Mouse (Mus musculus) testis, adult 2 months (tissue): ENCODE results near the gene Cdk5r2. TPM values are rescaled to one million over a fixed set of nuclear protein-coding genes. Genes with fewer than 3 reads are reported as not detected.

Experiments
- H3K27ac ChIP-seq: fragments of 200-500 bp; 2 replicates; pipeline ENCODE4 v1.5.1; 2012; ENCODE audit warnings: low read depth, low read length; ENCODE audit not compliant: control insufficient read depth, insufficient read depth
- H3K27me3 ChIP-seq: fragments of 200-500 bp; 2 replicates; pipeline ENCODE4 v1.6.1; 2012; ENCODE audit warnings: mild to moderate bottlenecking, low read length, moderate library complexity; ENCODE audit not compliant: control insufficient read depth, insufficient read depth
- H3K36me3 ChIP-seq: fragments of 200-500 bp; 2 replicates; pipeline ENCODE4 v1.6.1; 2012; ENCODE audit warnings: mild to moderate bottlenecking, low read length; ENCODE audit not compliant: control insufficient read depth, insufficient read depth
- H3K4me1 ChIP-seq: fragments of 200-500 bp; 2 replicates; pipeline ENCODE4 v1.6.1; 2012; ENCODE audit warnings: low read length; ENCODE audit not compliant: control insufficient read depth, insufficient read depth
- H3K4me3 ChIP-seq: fragments of 200-500 bp; 2 replicates; pipeline ENCODE4 v1.5.1; 2012; ENCODE audit warnings: low read depth, mild to moderate bottlenecking, low read length, moderate library complexity, mixed read lengths; ENCODE audit not compliant: control insufficient read depth
- CTCF ChIP-seq: fragments of 200-500 bp; IDR thresholded peaks from 2 replicates; pipeline ENCODE4 v1.5.1; 2012; ENCODE audit warnings: low read depth, mild to moderate bottlenecking, inconsistent platforms, low read length, moderate library complexity; ENCODE audit not compliant: control insufficient read depth, insufficient read depth, insufficient replicate concordance
- POLR2A ChIP-seq: fragments of 200-500 bp; IDR thresholded peaks from 2 replicates; pipeline ENCODE4 v1.6.1; 2012; ENCODE audit warnings: low read depth, mild to moderate bottlenecking, inconsistent platforms, low read length, moderate library complexity; ENCODE audit not compliant: control insufficient read depth
- polyA plus RNA-seq: library from polyadenylated mRNA; depleted of rRNA; stranded (reverse); fragments of >200 nt; gene quantifications from 2 replicates; pipeline ENCODE4 v1.2.3, GENCODE M21; 2012

Cdk5r2 gene
- polyA plus RNA-seq, 1 experiment, result 0.07 TPM

DNA sequence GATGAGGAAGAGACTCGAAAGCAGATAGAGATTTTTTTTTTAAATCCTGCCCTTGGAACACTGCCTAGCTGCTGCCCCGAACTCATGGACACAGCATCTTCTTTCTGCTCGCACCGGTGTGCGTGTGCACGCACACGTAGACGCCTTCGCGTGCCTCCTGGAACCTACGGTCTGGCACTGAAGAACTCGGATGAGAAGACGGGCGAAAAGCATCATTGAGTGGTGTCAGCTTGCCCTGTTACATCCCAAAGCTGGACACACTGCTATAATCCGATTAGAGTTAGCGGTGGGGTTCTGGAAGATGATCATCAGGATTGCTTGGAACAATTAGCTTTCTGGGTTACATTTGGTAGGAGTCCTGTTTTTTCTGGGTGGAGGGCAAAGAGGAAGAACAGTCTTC is 4.1 kb downstream of the Cdk5r2 start:
- H3K36me3 ChIP-seq, result no peaks in the 10 kb centered on the region
- no peak overlapping the region; the same call in 1 of the 2 replicates for H3K4me3 ChIP-seq
- no peak overlapping the region for H3K27ac ChIP-seq
- peaks cover 30% of the 10 kb centered on the region for H3K4me1 ChIP-seq
- TF ChIP-seq CTCF (no peak), POLR2A (no peak)
- H3K27me3 ChIP-seq, result peaks cover 10% of the 10 kb centered on the region; the same call in 1 of the 2 replicates

DNA sequence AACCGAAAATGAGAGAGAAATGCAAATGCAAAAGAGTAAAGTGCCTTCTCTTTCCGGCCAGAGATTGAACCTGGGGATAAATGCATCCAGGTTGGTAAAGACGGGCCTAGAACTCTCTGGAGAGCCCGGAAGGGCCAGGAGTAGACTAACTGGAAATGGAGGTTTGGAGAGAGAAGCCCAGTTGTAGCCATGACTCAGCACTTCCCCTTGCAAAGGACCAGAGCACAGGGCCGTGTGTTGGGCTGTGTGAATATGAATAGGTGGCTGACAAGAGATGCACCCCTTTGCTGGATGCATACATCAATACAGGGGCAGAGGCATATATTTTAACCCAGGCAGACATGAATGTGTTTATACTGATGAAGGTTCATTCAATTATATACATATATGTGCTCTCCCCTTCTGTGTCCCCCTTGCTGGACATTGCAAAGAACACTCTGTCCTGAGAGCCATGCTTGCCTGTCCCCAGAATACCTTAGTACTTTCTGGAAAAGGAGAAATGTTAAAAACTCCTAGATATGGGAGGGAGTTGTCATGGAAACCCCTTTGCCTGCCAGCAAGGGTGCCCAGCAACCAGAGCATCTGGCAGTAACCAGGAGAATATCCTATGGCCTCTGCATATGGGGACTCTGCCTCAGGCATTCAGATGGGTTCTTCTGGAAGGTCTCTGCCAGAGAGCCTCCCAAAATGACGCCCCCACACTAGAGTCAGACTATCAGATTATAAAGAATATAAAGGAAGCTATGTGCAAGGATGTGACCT is 4.7 kb downstream of the Cdk5r2 start:
- no peak overlapping the region for H3K27ac ChIP-seq
- TF ChIP-seq CTCF, result no peak
- no peak for TF ChIP-seq POLR2A
- H3K27me3 ChIP-seq, result peaks cover 10% of the 10 kb centered on the region; the same call in 1 of the 2 replicates
- H3K4me1 ChIP-seq, result peaks cover 27% of the 10 kb centered on the region
- H3K4me3 ChIP-seq, result no peak overlapping the region
- no peaks in the 10 kb centered on the region for H3K36me3 ChIP-seq

DNA sequence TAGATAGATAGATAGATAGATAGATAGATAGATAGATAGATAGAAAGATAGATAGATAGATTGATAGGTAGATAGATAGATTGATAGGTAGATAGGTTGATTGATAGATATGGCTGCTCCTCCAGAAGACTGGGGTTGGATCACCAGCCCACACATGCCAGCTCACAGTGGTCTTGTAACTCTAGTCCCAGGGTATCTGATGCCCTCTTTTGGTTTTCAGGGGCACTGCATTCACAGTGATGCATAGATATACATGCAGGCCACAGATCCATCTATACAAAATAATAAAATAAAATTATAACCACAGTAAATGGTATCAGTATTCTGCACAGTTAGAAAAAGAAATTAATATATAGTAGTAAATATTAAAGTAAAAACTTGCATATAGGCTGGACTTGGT is 7.0 kb downstream of the Cdk5r2 start:
- peaks cover 12% of the 10 kb centered on the region for H3K4me1 ChIP-seq
- no peaks in the 10 kb centered on the region for H3K27me3 ChIP-seq
- no peak overlapping the region for H3K4me3 ChIP-seq
- TF ChIP-seq POLR2A (no peak), CTCF (no peak)
- no peaks in the 10 kb centered on the region for H3K36me3 ChIP-seq
- H3K27ac ChIP-seq, result no peak overlapping the region

DNA sequence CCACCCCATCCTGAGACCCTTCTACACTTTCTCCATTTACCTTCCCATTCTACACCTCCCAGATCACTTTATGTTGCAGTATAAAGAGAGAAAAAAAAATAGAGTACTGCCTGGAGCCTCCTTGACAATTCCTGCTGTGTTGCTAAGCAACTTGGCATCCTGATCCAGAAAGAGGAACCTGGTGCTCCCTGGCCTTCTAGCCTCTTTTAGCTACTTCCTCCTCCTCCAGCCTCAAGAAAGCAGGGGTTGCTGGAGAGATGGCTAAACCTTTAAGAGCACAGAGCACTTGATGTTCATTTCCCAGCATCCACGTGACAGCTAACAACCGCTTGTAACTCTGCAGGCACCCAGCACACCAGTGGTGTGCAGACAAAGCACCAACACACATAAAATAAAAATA is 17.5 kb downstream of the Cdk5r2 start:
- Histone ChIP-seq H3K27me3 (no peaks in the 10 kb centered on the region), H3K4me3 (no peak overlapping the region), H3K36me3 (no peaks in the 10 kb centered on the region), H3K27ac (no peak overlapping the region), H3K4me1 (no peaks in the 10 kb centered on the region)
- TF ChIP-seq CTCF (no peak), POLR2A (no peak)

DNA sequence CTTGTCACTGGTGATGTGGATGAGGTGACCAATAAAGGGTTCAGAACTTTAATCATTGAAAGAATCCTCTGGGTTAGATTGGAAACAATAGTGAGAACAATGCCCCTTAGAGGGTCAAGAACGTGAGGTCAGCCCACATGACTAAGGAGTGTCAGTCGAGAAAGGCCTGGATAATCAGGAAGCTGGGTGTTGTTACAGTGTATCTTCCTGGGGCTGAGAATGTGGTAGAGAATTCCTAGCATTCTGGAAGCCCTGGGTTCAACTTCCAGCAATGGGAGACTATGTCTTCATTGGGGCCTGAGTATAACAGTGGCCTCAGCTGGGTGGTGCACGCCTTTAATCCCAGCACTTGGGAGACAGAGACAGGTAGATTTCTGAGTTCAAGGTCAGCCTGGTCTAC is 22.5 kb downstream of the Cdk5r2 start:
- no peak for TF ChIP-seq POLR2A
- TF ChIP-seq CTCF, result no peak
- no peak overlapping the region for H3K4me3 ChIP-seq
- H3K27ac ChIP-seq, result no peak overlapping the region
- no peaks in the 10 kb centered on the region for H3K36me3 ChIP-seq
- H3K4me1 ChIP-seq, result peaks cover 12% of the 10 kb centered on the region
- H3K27me3 ChIP-seq, result peaks cover 8% of the 10 kb centered on the region

DNA sequence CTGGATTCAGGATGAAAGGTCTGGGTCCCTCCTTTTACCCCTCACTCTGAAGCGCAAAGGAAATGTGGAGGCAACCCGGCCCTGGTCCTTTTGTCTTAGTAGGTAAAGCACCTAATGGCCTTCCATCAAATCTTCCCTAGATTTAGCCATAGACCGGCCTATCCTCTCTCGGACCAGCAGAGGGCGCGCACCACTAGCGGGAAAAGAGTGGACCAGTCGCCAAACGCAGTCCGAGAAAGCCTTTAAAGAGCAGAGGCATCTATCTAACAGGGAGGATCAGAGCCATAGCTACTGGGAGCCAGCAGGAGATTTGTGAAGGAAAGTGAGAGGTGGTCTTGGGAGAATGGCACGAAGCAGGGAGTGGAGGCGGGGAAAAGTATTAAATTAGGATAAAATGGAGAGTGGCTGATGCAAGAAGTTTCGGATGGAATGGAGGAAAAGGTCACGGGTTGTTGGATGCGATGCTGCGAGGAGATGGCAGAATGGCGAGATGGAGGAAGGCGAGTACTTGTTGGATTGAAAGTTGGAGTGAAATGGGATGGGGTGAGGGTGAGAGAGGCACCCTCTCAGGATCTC is 26.1 kb downstream of the Cdk5r2 start:
- peaks cover 19% of the 10 kb centered on the region for H3K4me1 ChIP-seq
- TF ChIP-seq CTCF (peak; percentile 76; the same call in 1 of the 2 replicates), POLR2A (no peak)
- H3K36me3 ChIP-seq, result no peaks in the 10 kb centered on the region
- H3K4me3 ChIP-seq, result no peak overlapping the region; the same call in 1 of the 2 replicates
- no peak overlapping the region for H3K27ac ChIP-seq
- peaks cover 12% of the 10 kb centered on the region for H3K27me3 ChIP-seq

DNA sequence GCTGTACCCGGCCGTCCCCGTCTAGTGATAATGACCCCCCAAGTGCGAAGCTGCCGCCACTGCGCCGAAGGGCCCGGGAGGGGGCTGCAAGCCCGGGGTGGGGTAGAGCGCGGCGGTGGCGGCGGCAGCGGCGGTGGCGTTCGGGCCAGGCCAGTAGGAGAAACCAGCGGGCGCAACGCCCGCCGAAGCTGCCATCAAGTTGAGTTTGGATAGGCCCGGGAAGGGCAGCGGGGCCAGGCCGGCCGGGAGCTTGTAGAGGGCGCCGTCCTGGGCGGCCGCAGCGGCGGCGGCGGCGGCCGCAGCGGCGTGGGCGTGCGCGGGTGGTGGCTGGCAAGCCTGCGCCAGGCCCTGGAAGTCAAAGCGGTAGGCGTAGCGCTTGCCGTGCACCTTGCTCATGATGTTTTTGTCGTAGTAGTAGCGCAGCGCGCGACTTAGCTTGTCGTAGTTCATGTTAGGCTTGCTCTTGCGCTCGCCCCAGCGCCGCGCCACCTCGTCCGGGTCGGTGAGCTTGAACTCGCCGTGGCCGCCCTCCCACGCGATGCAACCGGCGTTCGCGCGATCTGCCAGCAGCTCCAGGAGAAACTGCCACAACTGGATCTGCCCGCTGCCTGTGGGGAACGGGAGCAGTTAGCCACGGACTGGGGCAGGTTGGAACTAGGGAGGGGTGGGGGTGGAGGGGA is 27.5 kb downstream of the Cdk5r2 start:
- H3K27ac ChIP-seq, result no peak overlapping the region
- TF ChIP-seq CTCF (no peak), POLR2A (no peak)
- peak overlapping the region; percentile 66 for H3K4me3 ChIP-seq
- H3K27me3 ChIP-seq, result peaks cover 12% of the 10 kb centered on the region
- H3K36me3 ChIP-seq, result no peaks in the 10 kb centered on the region
- peaks cover 19% of the 10 kb centered on the region for H3K4me1 ChIP-seq
